Mouse (Mus musculus) kidney, adult 11 months (tissue): ENCODE data around the gene Eif2s1.
"Not testable (repeated sequence)": the region's sequence is repeated elsewhere in the genome, so short reads cannot be mapped to it uniquely, and the experiment has no call there.

Source experiments
- DNase-seq: peaks from one replicate; pipeline ENCODE4 v3.0.0; 2022

The Eif2s1 gene

DNA sequence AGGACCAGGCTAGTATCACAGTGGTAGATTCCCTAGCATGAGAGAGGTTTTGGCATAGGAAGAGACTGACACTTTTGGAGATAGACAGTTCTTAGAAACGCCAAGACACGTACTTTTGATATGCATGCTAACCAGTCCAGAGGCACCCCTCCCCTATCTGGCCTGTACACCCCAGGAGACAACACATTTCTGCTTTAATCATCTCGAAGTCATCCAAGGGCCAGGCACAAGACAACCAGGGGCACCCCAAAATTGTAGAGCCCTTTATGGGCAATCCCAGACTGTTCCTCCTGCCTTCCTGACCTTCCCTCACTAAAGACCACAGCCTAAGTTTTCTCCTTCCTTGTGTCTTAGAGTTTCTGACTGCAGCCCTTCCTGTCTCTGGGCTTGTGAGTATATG lies 53.9 kb downstream of the Eif2s1 start:
- no peak for DNase-seq

DNA sequence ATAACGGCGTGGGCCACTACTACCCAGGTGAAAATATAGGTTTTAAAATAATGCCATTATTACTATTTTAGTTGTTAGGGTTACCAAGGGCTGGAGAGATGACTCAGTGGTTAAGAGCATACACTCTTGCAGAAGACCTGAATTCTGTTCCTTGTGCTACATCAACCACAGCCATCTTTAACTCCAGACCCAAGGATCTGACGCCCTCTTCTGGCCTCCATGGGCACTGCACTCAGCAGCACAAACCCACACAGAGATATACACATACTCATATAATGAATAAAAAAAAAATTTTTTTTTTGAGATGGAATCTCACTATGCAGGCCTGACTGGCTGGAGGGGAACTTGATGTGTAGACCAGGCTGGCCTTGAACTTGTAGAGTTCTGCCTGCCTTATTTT lies 54.7 kb downstream of the Eif2s1 start:
- DNase-seq = no peak

DNA sequence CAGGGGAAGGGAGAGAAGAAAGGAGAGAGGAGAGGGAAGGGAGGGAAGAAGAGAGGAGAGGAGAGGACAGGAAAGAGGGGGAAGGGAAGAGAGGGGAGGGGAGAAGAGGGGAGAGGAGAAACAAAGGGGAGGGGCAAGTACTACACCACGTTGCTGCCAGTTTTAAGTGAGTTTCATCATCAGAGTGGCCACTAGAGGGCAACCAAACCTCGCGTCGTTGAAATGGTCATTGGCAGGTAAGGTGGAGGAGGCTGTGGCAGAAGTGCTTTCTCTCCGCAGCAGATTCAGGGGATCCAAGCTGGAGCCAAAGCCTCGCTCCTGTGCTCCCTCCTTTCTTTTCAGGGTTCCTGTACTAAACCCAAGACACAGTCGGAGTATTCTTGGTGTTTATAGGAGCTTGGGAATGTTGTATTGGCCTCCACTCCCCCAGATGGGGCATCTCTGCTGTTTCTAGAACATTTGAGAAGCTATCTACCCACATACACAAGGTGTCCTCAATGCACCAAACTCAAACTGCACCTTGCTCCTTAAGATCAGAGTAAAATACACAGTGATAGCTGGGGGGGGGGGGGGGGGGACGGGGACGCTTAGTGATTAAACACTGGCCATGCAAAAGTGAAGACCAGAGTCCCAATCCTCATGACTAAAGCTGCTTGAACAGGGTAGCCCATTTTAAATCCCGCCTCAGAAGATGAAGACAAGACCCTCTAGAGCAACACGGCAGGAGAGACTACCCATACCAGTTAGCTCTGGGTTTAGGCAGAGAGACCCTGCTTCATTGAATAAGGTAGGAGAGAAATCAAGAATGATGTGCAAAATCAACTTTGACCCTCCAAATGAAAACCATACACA lies 56.8 kb downstream of the Eif2s1 start:
- peak; percentile 78 for DNase-seq

DNA sequence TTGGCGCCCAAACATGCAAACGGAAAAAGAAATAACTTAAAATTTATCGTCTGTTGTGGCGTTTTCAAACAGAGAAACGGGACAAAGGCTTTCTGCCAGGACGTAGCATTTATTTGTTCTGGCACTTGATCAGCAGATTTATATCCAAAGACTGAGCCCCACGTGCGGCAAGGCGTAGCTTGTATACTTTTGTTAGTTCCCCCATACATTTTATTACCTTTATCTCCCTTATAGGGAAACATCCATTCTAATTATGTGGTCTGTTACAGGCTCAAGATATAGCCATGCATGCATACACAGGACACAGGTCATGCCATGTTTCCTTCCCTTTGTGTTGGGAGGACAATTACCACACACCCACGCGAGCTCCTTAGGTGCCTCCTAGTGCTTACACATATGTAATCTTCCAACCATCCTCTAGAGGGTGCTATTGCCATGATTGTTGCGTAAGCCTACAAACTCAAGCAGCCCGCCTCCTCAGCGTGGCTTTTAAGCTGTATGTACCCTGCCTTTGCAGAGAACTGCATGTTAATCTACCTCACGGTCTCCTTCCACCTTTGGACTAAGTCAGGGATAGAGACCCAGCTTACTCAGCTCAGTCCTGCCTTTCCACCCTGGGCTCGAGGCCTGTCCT lies 57.6 kb downstream of the Eif2s1 start:
- peak; percentile 48 for DNase-seq

DNA sequence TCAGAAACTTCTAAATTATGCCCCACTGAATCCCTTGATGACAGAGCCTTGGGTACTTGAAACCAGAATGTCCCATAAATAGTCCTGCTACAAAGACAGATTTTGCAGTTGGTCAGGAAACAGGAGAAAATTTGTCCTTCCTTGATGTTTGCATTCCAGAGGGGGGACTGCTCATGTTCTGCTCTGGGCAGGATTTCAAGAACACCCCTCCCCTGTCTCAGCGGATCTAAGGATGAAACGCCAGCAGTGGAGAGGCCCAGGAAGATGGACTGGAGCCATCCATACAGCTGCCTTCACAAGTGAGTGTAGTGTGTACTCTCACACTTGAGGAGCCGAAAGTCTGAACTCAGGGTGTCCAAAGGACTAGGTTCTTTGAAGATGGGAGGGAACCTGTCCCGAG lies 59.8 kb downstream of the Eif2s1 start:
- no peak for DNase-seq

DNA sequence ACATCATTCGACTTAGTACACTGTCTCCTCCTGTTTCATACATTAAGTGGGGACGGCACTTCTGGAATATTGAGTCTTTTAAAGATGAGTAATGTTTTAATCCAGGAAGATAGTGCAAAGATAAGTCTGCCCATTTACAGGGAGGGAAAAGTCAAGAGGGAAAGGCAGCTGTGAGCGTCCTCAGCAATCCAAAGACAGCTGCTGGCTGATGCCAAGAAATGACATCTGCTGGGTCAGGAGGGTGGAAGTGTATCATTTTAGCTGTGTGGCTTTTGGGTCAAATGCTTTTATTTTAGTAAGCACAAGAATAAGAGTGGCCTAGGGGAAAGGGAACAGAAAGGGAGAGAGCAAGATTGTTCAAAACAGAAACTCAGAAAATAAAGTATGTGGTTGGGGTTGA lies 60.4 kb downstream of the Eif2s1 start:
- no peak for DNase-seq

DNA sequence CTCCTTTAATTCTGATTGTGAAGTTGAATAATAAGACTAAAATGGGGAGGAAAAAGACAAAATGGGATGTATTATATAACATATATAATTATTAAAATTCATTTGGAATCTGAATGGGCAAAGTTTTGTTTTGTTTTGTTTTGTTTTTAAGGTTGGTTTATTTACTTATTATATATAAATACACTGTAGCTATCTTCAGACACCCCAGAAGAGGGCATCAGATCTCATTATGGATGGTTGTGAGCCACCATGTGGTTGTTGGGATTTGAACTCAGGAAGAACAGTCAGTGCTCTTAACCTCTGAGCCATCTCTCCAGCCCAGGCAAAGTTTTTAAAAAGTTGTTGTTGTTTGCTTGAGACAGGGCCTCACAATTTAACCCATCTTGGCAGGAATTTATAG lies 61.4 kb downstream of the Eif2s1 start:
- not testable (repeated sequence) for DNase-seq

DNA sequence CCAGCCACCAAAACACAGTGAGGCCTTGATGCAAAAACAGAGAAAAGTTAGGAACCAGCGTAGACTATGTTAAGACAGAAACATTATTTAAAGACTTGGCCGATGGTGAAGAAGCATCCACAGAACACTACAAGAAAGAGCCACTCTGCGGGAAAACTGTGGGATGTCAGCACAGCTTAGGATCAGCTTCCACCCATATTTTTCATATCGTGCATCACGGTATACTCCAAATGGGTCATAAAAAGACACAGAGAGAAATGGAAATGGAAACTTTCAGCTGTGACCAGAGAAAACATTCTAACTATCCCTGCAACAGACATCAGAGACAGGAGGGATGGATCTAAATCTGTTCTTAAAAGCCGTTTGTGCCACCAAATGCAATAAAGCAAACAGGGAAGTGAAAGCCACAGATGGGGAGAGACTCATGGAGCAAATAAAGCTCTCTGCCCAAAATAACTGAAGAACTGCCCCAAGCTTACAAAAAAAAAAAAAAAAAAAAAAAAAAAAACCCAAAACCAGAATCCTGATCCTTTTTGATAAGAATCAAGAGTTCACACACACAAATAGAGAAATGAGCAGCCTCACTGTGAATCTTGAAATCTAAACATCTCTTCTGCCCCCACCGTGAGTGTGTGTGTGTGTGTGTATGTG lies 62.0 kb downstream of the Eif2s1 start:
- DNase-seq = no peak

DNA sequence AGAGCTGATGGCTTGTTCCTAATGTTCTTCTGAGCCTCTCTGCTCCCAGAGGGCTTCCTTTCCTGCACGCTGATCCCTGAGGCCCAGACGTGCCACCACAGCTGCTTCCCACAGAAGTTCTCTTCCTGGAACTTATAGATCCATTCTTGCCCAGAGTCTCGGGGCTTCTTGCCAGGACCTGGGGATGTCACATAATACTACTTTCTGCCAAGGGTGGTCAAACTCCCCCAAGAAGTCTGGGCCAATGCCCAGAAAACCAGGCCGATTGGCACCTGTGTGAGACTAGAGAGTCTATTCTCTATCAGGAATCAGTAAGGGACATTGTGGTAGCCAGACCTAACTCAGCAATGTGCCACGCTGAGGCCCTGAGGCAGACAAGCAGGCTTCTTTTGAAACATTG lies 65.7 kb downstream of the Eif2s1 start:
- no peak for DNase-seq

DNA sequence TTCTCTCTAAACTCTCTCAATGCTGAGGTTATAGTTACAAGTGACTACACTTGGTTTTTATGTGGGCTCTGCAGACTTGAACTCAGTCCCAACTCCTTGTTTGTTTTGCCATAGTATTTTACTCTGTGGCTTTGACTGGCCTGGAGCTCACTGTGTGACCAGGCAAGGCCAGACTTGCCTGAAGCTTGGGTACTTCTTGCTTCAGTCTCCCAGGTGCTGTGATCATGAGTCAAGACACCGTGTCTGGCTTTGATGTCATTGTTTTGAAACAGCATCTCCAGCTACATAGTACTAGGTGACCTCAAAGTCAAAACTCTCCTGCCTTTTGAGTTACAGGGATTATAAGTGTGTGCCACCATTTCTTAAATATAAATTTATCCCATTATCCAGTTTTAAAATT lies 68.3 kb downstream of the Eif2s1 start:
- no peak for DNase-seq

DNA sequence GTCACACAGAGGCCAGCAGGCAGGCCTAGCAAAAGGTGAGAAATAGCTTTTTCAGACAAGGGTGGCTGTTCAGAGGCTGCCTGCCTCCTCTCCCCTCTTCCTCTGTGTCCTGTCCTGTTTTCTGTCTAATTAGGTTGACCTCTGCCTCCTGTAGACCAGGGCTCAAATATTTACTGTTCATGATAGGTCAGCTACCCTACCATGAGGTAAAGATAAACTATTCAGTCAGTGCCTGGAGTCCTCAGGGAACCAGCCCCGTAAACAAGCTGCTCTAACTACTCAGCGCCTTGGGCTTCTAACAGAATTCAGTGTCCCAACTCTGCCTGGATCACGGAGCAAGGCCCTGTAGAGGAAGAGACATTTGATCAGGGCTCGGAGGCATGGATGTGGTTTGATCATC lies 74.9 kb downstream of the Eif2s1 start:
- no peak for DNase-seq
